Mouse (Mus musculus) kidney, postnatal 14 days (tissue): ENCODE results near the gene Entpd6.
A peak's percentile ranks its signal among the peaks of the same experiment; 100 is the strongest.

ENCODE experiments used
- DNase-seq: peaks from one replicate; pipeline ENCODE4 v3.0.0; 2022; ENCODE audit warnings: mixed read lengths

Entpd6 gene

DNA sequence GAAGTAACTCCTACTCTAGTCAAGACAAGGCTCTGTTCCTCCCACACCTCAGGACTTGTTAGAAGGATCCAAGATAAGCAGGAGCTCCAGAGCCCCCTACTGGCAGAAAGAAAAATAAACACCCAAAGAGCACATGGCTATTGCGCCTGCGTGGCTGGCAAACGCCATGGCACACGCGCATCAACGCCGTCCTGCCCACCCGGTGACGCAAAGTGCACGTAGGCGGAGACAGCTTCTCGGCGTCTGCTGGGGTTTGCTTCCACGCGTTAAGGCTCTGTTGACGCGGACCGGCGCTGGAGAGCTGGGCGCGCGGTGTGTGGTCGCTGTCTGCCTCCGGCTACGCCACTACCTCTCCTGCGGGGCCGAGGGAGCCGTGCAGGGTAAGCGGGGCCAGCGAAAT is at the start of gene Entpd6:
TSS of gene Entpd6 (plus strand) at position 189 of the 400 bp plus-strand sequence.
- DNase-seq: peak; percentile 96

DNA sequence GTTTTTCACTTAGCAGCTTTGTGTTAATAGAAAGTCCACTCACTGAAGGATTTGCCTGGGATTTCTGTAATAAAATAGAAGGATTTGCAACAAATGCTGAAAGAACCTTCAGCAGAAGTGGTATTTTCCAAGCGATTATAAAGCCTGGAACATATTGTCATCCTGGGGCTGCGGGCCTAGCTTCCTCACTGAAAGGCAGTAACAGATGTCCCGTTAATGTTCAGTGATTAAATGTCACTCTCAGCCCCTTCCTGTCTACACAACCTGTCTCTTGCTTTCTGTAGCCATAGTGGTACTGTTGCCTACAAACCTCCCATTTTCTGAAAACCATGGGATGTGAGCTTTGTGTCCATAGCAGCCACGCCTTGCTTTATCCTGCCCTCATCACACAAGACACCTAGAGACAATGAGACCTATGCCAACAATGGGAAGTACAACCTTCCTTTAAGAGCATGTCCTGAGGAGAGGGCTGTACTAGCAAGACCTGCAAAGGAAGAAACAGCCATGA is 36.6 kb upstream of the Entpd6 start:
- no peak for DNase-seq

DNA sequence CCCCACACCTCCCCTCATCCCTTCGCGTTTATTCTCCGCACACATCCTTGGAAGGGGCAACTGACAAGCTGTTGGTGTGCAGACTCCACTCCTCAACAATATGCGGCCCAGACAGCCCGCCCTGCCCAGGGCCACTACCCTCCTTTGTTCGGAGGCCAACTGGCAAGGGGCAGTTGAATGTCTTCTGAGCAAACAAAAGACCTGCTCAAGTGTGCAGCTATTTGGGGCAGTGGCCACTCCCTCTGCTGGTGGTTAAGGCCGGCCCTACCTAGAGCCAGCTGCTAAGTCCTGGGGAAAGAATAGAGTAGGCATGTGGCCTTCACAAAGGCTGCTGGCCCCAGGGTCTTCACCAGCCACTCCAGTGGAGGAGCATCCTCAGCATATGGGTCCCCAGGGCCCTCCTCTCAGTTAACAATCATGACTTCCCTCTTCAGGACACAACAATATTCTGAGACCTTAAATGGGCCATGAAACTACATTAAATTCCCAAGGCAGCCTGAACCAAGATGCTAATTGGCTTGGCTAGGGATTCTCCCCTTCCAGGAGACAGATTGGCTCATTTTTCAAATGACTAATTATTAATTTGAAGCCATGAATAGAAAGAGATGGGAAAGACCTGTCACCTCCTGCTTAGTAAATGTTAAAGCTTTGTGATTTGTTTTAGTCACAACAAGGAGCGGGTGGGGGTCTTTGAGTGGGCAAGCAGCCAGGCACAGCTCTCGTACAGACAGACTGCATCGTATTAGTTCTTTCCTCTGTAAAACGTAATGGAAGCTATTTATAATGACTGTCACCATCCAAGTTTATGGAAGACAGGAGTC is 12.9 kb upstream of the Entpd6 start:
- DNase-seq: no peak

DNA sequence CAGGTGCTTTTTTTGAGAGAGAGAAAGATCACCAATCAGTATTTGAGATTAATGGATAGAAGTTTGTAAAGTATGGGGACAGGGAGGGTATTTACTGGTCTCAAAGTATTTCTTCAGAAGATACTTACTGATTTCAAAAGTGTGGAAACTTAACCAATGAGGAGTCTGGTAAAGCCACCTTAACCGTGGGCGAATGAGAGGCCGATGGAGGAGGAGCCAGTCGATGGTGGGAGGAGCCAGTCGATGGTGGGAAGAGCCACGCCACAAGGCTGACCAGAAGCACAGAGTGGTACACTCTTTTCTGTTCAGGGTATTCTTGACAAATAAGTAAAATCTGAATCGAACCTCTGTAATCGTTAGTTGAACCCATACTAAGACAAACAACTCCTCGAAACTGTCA is 11.0 kb upstream of the Entpd6 start:
- DNase-seq: no peak

DNA sequence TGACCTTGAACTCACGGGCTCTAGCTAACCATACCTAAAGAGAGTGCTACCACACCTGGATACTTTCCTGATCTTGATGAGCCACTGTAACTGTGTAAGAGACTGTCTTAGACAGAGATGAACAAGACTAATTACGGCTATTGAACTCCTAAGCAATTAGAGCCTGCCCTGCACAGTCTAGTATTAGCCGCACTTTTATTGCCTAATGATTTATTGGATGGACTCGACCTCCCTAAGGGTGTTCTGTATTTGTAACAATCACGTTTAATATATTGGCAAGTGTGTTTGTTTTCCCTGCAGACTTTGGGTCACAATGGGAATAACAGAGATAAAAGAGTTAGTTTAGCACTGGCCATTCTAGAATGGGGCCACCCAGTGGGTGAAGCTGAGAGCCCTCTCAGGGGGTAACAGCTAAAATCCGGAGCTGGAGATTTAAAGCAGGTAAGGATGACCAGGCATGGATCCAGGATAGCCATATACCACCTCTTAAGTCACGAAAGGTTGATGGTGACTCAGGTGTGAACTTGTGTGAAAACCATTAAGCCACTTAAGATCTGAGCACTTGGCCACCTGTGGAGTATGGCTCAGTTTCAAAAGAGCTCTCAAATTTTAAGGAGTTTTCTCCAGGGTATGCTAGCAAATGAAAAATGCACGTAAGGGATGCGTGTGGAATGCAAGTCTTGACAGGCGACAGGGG is 8.5 kb upstream of the Entpd6 start:
- DNase-seq: no peak

DNA sequence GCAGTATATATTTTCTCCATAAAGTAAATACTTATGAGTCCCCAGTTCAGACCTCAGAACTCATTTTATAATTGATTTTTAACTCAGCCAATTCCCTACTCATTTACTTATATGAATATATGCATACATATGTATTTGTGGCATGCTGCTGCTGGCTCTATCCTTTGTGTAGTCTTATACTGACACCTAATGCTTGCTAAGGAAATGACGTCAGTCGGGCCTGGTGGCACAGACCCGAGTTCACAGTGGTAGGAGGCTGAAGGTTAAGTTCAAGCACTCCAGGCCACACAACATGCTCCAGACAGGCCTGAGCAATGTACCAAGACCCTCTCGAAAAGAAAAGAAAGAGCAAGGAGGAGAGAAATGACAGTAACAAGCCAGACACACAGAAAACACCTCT is 7.4 kb upstream of the Entpd6 start:
- DNase-seq: no peak

DNA sequence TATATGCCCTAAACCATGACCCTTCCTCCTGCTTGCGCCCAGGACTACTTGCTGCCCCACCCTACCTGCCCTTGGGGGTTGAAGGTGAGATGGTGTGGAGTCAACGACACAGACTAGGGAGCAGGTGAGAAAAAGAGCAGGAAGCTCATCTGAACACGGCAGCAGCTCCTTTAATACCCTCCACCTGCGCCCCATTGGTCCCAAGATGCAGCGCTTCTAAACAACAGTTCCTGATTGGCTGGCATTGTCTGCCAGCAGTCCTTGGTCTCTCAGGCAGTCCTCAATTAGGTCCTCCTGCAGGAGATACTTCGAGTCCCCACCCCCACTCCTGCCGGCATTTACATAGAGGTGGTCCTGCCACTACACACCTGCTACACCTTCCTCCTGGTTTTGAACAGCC is 3.8 kb upstream of the Entpd6 start:
- DNase-seq: no peak

DNA sequence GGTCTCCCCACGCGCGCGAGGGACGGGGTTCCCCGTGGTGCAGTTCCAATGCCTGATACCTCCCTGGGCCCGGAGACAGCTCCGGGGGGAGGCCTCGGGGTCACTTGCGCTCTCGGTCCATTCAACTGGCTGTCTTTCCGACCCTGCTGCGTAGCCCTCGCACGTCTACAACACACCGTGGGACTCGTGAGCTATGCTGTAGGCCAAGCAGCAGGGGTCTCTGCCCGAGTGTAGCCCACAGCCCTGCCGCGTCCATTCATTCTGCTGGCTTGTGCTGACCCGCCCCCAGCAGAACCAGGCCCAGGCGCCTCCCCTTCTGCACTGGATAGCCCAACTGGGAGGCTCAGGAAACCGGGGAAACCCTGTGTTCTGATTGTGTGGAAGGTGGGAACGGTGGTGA is 441 bp downstream of the Entpd6 start:
- peak; percentile 38 for DNase-seq

DNA sequence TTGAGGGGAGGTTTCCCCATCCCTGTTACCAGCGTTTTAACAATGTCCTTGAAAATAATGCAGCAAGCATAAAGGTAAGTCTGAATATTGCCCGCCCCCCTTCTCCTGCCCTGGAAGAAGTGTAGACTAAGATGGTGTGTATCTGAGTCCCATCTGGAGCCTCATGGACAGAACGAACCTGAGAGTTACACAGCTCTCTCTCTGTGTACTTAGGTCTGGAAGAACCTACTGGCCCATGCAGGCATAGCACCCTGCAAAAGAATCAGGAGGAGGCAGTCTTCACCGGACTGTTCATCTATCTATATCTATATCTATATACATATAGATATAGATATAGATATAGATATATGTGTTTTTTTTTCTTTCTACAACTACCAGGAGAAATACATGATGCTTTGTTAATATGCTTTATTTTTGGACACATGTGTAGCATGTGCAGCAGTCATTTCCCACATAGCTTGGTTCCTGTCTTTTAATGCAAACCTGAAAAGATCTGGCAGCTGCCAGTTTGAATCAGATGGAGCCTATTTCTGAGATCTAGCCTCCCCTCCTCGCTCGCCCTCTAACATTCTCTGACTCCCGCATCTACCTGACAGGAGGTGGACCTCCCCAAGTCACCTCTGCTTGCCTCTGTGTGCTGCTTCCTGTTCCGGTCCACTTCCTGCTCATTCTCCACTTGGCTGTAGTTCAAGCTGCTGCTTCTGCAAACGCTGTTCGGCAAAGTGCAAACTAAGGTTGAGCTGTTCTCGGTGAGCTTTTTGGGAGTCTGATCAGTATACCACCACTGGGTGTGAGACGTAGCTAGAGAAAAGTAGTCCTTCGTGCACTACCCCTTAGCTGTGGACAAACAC is 1.5 kb downstream of the Entpd6 start:
- peak; percentile 51 for DNase-seq

DNA sequence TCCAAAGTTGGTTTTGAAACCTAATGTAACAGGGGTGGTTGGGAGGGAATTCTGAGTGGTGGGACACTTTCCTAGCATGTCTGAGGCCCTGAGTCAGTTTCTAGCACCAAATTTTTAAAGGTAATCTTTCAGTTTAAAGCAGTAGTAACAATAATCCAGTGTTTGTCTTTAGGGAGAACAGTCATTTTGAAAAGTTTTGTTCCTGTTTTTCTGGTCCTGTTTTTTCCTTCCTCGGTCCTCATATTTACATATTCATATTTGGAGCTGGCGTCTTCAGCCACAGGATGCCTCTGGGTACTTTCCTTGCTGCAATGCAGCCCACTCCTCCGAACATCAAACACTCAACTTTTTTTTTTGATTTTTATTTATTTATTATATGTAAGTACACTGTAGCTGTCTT is 6.2 kb downstream of the Entpd6 start:
- no peak for DNase-seq

DNA sequence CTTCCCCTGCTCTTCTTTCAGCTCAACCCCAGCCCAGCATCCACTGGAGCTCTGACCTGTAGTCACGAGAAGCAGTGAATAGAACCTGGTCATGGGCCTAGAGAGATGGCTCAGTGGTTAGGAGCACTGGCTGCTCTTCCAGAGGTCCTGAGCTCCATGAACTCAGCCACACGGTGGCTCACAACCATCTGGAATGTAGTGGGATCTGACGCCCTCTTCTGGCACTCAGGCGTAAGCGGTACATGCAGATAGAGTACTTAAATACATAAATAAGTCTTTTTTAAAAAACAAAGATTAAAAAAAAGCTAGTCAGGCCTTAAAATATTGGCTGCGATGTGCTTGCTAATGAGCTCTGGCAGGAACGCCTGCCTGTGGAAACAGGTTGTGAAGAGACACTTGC is 12.6 kb downstream of the Entpd6 start:
- no peak for DNase-seq

DNA sequence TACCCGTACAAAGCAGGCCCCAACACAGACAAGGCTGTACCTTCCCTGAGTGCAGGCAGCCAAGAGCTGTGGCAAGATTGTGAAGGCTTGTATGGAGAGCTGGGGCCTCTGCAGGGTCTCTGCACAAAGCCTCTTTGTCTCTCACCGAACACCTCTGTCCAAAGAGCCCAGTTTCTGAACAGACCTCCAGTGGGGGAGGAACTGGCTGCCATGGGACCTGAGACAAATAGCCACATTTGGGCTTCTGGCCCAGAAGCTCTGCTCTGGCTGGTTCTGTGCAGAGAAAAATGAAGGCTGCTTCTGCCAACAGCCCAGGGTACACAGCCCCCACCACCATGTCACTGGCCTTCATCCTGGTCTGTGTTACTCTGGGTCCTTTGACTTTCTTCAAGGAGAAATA is 16.8 kb downstream of the Entpd6 start:
- DNase-seq: no peak

DNA sequence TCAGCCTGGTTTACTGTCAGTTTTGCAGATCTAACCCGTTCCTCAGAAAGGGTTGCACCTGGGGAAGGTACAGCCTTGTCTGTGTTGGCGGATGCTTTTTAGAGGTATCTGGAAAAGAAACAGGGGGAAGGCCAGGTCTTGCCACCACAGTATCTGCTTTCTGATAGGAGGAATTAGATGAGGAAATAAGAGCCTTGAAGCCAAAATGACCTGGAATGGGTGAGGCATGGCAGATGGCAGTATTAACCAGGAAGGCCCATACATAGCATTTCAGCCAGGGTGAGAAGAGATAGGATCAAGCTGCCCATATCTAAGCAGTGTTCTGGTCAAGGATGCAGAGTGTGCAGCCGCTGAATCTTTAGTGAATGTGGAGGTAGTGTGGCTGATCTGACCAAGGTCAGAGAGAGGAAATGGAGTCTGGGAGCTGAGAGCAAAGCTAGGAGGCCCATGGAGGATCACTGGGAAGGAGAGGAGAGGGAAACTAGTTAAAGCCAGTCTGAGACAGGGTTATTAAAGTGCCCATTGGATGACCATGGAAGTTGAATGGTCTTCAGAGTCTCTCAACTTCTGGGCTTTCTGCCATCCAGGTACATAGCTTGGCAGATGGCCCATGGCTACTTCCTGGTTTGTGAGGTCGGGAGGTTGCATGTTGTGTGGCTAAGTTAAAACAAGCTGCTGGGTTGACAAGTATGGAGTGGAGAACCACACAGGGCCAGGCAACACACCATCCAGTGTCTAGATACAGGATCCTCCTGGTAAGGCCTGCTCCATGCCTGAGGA is 17.4 kb downstream of the Entpd6 start:
- DNase-seq: peak; percentile 71

DNA sequence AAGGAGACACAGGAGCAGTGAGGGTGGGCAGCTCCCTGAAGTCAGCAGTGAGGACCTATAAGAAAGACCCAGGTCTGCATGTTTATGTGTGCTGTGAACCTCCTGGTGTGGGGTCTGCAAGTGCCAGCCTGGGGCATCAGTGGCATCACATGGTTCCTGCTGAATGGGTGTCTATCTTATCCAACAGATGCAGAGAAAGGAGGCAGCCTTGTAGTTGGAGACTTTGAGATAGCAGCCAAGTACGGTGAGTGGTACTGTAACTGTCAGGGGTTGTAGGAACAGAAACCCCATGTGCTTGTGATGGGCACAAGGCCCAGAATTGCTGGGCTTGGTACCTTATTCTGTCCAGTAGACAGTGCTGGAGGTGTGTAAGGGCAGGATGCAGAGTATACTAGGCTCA is 19.8 kb downstream of the Entpd6 start:
- DNase-seq: no peak

DNA sequence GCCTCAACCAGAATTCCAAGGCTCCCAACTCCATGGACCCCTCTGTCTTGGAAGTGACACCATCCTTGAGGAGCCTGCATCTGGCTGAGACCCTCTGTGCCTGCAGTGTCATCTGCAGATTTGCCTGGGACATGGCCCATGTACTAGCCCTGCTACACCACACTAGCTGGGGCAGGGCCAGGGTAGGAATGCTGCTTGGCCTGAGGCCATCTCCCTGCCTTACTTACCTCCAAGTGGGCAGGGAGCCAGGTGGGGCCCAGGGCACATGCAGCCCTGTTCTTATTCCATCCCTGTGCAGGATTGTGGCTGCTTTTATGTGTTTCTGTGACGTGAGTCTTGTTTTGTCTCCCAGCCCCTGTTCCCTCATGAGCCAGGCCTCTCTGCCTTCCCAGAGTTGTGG is 21.9 kb downstream of the Entpd6 start:
- DNase-seq: peak; percentile 93

DNA sequence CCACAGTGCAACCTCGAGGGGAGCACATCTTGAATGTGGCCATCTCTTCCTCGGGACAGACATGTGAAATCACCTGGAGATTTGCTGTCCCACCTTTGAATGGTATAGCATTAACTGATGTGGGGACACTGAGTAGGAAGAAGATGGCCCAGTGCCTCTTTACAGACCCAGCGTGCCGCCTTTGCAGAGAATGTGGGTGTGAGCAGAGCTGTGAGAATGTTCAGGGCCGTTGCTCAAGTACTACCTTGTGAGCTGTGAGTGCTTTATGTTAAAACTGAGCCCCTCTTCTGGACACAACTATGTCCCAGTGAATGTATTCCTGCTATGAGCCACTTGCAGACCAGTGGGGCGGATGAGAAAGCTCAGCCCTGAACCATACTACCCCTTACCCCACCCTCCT is 22.3 kb downstream of the Entpd6 start:
- DNase-seq: no peak

DNA sequence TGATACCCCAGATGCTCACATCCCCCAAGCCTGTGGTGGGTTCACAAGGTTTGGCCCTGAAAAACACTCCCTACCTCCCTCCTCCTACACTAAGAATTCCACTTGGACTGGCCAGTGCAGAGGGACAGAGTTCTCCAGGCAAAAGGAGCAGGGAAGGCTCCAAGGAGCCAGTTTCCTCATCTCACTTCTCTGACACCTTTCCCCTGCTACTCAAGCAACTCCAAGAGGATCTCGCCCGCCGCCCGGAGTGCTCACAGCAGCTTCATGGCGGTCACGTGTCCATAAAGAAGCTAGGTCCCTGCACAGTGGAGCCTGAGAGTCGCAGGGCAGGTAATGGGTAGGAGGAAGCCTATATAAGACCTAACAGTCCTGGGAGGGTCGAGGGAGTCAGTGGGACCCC is 23.2 kb downstream of the Entpd6 start:
- no peak for DNase-seq

DNA sequence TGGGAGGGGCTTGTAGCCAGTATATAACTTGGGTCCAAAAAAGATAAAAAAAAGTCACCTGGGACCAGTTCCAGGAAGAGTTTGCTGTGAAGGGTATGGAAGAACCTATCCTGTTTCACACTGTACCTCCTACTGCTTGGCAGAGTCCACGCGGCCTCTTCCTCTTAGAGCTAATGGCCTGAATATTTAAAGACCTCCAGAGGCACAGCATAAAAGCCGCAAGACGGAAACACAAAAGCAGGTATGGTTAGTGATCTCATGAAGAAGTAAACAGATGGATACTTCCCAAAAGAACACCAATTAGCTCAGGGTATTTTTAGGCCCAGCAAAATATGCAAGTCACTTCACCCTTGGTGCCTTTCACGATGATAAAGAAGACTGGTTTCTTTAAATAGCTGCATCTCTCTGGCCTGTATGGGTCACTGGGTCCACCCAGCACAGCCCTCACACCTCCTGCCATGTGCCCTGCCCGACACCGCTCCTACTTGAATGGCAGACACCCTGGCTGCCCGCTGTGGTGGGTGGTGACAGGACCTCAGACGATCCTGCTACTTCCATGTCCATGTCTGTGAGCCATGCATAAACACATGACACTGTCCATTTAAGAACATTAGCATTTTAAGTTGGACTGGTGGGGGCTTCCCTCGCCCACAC is 23.8 kb downstream of the Entpd6 start:
- no peak for DNase-seq

DNA sequence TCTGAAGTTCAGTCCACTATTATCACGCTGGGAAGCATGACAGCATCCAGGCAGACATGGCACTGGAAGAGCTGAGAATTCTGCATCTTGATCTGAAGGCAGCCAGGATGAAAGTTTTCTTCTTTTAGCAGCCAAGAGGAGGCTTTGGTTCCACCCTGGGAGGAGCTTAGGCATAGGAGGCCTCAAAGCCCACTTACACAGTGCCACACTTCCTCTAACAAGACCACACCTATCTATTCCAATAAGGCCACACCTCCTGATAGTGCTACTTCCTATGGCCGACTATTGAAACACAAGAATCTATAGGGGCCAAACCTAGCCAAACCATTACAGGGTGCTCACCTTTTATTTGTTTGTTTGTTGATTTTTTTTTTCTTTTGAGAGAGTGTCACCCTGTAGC is 34.0 kb downstream of the Entpd6 start:
- no peak for DNase-seq

DNA sequence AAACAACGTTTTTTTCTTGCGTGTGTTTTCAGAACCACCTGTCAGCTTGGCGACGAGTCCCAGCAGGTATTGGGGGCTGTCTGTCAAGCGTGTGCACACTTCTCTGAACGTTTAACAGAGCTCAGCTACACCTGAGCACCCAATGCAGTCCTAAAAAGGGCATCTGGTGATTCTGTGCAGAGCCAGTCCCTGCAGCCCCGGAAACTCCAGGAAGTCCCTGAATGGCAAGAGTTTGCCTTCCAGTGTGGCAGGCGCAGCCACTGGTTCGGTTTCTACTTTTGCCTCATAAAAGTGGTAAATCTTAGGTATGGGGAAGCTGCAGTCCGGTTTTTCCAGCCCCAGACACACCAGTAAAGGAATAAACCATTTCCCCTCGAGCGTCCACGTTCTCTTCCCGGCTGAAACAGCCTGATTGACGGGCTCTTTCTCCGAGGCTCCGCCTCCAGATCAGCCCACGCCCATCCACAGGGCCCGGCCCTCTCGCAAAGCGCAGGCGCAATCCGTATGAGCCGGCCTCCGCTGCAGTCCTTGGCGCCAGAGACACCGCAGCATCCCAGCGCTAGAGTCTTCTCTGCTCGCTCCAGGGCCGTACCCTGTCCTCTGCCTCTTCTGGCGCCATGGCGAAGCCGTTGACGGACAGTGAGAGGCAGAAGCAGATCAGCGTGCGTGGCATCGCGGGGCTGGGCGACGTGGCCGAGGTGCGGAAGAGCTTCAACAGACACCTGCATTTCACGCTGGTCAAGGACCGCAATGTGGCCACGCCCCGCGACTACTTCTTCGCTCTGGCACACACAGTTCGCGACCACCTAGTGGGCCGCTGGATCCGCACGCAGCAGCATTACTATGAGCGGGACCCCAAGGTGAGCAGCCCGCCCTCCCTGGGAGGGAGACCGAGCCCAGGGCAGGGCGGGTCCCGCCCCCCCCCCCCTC is 37.7 kb downstream of the Entpd6 start, which contains the start of gene Pygb:
TSS of gene Pygb (plus strand) at position 485 of the 930 bp plus-strand sequence.
- peak; percentile 91 for DNase-seq
